Mouse (Mus musculus): ENCODE measurements around the gene Cox17.
A peak's percentile ranks its signal among the peaks of the same experiment; 100 is the strongest.

Cox17 gene

DNA sequence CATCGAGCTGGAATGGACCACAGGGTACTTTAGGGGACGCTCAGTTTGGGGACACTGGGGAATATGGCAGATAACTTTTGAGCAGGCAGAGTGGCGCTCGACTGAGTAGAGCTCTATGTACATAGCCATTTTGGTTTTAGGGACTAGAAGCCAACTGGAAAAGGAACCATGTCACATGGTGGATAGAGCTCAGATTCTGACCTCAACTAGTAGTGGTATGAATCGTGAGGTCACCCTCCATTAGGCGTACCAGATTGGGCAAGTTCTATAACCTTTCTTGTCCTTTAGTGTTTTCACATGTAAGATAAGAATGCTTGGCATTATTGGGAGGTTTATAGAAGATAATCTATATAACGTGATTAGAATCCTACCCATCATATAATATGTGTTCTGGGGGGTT, 43.5 kb downstream of the Cox17 start:
- no peak for DNase-seq (ENCODE audit: extremely low read depth, low read depth, low spot score)

DNA sequence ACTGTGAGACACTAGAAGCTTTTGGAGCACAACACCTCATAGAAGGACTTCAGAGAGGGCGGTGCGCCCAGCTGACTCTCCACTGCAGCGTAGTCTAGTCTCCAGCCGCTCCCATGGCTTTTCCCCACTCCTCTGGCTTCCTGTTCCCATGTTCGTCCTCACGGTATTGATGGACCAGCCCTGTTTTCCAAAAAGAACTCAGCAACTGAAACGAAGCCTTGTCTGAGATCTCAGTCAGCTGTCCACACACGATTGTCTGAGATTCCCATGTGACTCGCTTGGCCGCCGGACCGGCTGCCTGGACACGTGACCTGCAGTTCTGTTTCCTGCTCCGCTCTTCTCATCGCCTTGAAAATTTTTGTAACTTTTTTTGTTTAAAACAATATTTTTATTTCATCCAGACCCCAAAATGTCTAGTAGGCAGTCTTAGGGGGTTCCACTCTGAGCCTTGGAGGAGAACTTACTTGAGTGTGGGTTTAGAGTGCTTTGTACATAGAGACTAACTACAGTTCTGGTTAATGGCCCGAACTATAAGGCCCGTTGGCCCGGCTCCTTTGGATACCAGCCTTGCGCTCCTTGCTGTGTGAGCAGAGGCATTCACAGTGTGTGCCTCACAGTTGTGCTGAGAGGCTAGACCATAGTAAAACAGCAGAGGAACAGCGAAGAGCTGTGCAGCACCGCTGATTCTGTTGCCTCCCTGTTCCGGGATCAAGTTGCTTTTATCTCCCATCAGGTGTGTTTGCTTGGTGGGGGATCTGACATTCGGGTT, 45.5 kb downstream of the Cox17 start:
- DNase-seq (ENCODE audit: extremely low read depth, low read depth, low spot score) = no peak

DNA sequence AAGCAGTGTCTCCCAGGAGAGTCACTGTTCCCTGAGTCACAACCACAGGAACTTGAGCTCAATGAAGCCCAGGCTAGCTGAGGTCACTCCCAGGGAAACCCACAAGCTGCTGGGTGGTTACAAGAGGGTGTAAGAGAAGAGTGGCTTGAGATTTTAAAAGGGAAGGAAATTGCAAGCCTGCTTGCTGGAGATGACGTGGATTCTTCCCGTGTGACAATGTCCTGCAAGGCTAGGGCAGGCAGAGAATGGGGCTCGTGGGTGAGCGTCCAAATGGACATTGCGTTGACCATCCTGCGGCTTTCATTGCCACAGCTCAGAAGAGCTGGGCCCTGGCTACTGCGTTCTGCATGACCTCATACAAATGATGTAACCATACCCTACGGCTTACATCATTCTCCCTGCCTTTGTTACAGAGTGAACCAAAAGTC, 47.4 kb downstream of the Cox17 start:
- DNase-seq (ENCODE audit: extremely low read depth, low read depth, low spot score) = no peak

DNA sequence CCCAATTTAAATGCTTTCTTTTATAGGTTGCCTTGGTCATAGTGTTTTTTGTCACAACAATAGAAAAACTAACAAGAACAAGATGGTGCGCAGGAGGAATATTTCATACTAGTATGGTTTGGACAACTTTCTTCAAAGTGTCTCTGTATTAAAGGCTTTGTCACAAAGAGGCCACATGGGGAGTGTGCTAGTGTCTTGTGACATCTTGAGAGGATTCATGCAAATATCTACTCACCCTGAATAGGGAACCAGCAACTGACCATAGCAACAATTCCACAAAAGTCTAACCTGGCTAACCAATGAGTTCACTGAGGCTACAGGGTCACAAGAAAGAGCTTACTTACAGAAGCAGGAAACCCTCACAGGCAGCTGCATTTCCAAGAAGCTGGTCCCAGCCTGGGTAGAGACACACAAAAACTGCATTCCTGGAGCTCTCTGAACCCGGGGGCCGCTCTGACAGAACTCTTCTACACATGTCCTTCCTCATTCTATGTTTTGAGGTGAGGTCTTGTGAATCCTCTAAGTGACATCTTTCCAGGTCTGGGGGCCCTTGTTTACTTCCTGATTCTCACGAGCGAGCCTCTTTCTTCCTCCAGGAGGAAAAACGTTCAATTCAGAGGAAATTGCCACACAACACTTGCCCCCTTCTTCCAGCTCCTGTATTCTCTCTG, 48.4 kb downstream of the Cox17 start:
- DNase-seq (ENCODE audit: extremely low read depth, low read depth, low spot score) = no peak

DNA sequence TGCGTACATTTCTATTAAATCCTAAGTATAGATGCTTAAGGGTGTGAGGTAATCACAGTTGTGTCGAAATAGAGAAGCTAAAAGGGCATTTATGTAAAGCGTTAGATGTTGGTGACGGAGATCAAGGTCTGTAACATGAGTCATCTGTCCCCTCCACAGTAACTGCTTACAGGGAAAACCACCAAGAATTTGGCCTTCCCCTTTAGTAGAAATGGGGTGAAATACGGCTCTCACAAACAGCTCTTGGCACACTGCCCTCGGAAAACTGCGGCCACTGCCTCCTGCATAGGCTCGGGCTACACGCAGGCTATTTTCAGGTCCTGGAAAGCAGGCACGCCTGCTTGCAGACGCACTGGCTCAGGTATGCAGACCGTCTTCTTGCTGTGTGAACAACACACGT, 49.4 kb downstream of the Cox17 start:
- DNase-seq (ENCODE audit: extremely low read depth, low read depth, low spot score) = peak; percentile 7

DNA sequence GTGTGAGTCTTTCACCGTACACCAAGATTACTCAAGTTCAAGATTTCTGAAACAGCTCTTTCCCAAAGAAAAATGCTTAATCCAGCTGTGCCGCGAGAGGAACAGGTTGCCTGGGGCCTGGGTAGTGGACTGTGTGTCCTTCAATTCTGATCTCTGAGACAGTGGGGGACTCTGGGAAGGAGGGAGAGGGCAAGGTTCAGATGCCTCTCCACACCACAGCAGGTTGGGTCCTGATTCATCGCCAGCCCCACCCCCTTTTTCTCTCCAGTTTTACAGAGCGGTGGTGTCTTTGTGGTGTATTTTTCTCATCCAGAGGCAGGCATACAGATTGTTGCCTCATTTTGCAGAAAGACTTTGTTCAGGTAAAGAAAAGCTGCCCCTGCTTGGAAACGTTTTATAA, 51.5 kb downstream of the Cox17 start:
- no peak for DNase-seq (ENCODE audit: extremely low read depth, low read depth, low spot score)

DNA sequence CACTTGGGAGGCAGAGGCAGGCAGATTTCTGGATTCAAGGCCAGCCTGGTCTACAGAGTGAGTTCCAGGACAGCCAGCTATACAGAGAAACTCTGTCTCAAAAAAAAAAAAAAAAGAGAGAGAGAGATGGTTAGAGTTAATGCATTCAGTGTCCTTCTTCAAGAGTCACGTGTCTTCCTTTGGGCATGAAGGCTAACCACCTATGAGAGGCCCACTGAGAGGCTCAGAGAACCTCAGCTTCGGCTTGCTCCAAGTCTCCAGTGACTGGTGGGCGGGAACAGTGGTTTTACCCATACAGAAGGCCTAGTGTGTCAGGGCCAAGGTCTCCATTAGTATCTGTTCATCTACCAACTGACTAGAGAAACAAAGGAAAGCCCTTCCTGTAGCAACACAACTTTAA, 52.3 kb downstream of the Cox17 start:
- no peak for DNase-seq (ENCODE audit: extremely low read depth, low read depth, low spot score)

DNA sequence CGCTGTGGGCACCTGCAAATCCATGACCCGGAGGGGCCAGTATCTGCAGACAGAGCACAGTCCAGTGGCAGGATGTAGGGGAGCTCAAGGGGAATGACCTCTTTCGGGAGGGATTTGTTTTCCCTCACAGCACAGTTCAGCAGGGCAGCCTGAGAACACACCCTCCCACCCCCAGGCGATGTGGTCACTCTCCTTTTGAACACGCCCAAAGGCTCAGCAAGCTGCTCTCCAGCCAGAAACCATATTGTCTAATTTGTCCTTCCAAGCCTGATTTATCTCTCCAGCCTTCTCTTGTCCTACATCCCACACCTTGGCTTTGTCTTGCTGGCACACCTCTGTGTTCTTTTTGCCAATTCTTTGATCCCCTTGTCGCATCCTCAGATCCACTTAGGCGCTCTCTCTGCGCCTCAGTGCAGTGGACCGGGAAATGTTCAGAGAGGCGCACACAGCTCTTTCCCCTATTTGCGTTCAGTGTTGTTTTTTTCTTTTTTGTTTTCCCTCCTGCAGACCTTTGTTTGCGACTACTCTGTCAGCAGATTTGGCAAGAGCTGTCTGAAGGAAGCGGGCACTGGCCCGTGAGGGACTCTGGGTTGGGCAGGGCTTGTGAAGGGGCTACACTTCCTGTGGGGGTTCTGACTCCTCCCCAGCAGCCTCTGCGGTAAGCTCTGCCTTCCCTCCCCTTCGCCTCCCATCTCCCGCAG, 52.9 kb downstream of the Cox17 start:
- DNase-seq (ENCODE audit: extremely low read depth, low read depth, low spot score) = peak; percentile 36

DNA sequence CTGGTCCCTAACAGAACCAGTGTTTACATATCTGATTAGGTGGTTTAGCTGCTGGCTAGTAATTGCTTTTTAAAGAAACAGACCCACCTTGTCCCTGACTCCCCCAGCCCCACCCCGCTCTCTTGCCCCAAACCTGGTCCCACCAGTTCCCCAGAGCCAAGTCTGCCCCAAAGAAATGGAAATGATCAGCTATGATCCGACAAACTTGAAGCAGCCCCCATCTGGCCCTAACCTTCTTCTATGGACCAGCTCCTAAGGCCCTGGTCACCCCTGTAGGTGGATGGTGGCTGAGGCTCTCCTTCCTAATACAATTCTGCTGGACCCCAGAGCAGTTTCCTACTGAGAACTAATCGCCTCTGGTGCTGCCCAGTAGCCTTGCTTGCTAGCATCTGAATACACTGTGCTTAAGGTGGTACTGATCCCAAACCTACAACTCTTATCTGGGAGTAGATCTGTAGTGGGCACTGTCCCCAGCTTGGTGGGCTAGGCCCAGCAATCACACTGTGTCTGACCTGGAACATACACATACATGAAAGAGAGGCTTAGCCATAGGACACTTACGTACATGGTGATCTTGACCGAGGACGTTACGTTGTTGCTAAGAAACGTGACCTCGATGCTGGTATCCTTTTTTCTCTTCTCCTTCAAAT, 53.6 kb downstream of the Cox17 start:
- DNase-seq (ENCODE audit: extremely low read depth, low read depth, low spot score) = no peak

DNA sequence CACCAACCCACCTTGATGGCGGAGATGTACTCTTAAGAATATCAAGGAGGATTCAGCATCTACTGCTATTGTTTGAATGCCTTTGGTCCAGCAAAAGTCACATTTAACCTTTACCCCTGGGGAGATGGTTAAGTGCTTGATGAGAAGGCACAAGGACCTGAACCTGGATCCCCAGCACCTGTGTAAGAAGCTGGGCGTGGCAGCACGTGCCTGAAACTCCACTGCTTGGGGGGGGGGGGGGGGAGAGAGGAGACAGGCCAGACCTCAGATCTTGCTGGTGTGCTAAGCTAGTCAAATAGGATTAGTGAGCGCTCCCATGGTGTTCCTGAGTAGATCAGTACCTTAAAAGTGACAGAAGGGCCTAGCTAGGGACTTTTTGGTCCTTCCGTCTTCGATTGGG, 54.7 kb downstream of the Cox17 start:
- no peak for DNase-seq (ENCODE audit: extremely low read depth, low read depth, low spot score)

All from fat pad, adult 2 months (tissue).